Mouse (Mus musculus) MEL (cell line): ENCODE measurements around the gene Akirin2. TPM values are rescaled to one million over a fixed set of nuclear protein-coding genes. Genes with fewer than 3 reads are reported as not detected.
A peak's percentile ranks its signal among the peaks of the same experiment; 100 is the strongest.
"Not testable (repeated sequence)": the region's sequence is repeated elsewhere in the genome, so short reads cannot be mapped to it uniquely, and the experiment has no call there.

ENCODE experiments used
- DNase-seq: peaks from one replicate; pipeline ENCODE4 v3.0.0; 2011; ENCODE audit warnings: low read depth, low spot score
- H3K27ac ChIP-seq: 2 replicates; pipeline ENCODE4 v1.5.1; 2012; ENCODE audit warnings: low read depth, mild to moderate bottlenecking, control low read depth, low read length, moderate library complexity; ENCODE audit not compliant: control insufficient read depth
- H3K27me3 ChIP-seq, 2 experiments: fragments of 150-350 bp in 1 of 2; sonication (generic) in 1 of 2; 2 replicates each; pipeline ENCODE4 v1.6.1; 2012; ENCODE audit warnings: low read length in 2 of 2, mild to moderate bottlenecking in 2 of 2, improper control_type of control experiment in 1 of 2, moderate library complexity in 1 of 2; ENCODE audit not compliant: insufficient read depth in 2 of 2, control insufficient read depth in 1 of 2
- H3K36me3 ChIP-seq, 2 experiments: 2 replicates each; pipeline ENCODE4 v1.6.1; 2012 to 2014; ENCODE audit warnings: low read length in 2 of 2, improper control_type of control experiment in 1 of 2, inconsistent platforms in 1 of 2, mild to moderate bottlenecking in 1 of 2; ENCODE audit not compliant: insufficient read depth in 2 of 2, control insufficient read depth in 1 of 2
- H3K4me1 ChIP-seq, 2 experiments: fragments of 150-350 bp in 1 of 2; sonication (generic) in 1 of 2; 2 replicates each; pipeline ENCODE4 v1.6.1; 2012; ENCODE audit warnings: low read length in 2 of 2, improper control_type of control experiment in 1 of 2, mild to moderate bottlenecking in 1 of 2; ENCODE audit not compliant: insufficient read depth in 2 of 2, control insufficient read depth in 1 of 2
- H3K4me3 ChIP-seq, 2 experiments: fragments of 150-350 bp in 1 of 2; sonication (generic) in 1 of 2; 2 replicates each; pipeline ENCODE4 v1.5.1; 2012; ENCODE audit warnings: low read depth in 2 of 2, low read length in 2 of 2, mild to moderate bottlenecking in 2 of 2, moderate library complexity in 2 of 2, control low read depth in 1 of 2, improper control_type of control experiment in 1 of 2; ENCODE audit not compliant: control insufficient read depth in 1 of 2, insufficient read depth in 1 of 2
- H3K79me2 ChIP-seq: 2 replicates; pipeline ENCODE4 v1.6.1; 2012; ENCODE audit warnings: mild to moderate bottlenecking, low read length, moderate library complexity; ENCODE audit not compliant: control insufficient read depth, poor library complexity, insufficient read depth
- H3K9ac ChIP-seq: 2 replicates; pipeline ENCODE4 v1.6.1; 2012; ENCODE audit warnings: low read depth, mild to moderate bottlenecking, control low read depth, low read length, moderate library complexity; ENCODE audit not compliant: control insufficient read depth, poor library complexity, severe bottlenecking
- H3K9me3 ChIP-seq: fragments of 150-350 bp; sonication (generic); replicated peaks from 2 replicates; pipeline ENCODE4 v1.6.1; 2012; ENCODE audit warnings: mild to moderate bottlenecking, low read length, improper control_type of control experiment, moderate library complexity; ENCODE audit not compliant: insufficient read depth
- BHLHE40 ChIP-seq: IDR thresholded peaks from 2 replicates; pipeline ENCODE4 v1.6.1; 2012; ENCODE audit warnings: low read depth, mild to moderate bottlenecking, inconsistent platforms, low read length, improper control_type of control experiment, borderline replicate concordance
- CHD2 ChIP-seq: IDR thresholded peaks from 2 replicates; pipeline ENCODE4 v1.6.1; 2011; ENCODE audit warnings: low read length, improper control_type of control experiment
- CTCF ChIP-seq, 3 experiments: IDR thresholded peaks in 2 of 3; conservative IDR thresholded peaks in 1 of 3; 2 replicates each; pipeline ENCODE4 v1.5.1; 2011 to 2012; ENCODE audit warnings: low read length in 3 of 3, low read depth in 2 of 3, mild to moderate bottlenecking in 2 of 3, improper control_type of control experiment in 1 of 3, inconsistent platforms in 1 of 3, mixed read lengths in 1 of 3, moderate library complexity in 1 of 3; ENCODE audit not compliant: control insufficient read depth in 1 of 3, insufficient read depth in 1 of 3, poor library complexity in 1 of 3, severe bottlenecking in 1 of 3
- E2F4 ChIP-seq: IDR thresholded peaks from 2 replicates; pipeline ENCODE4 v1.6.1; 2011; ENCODE audit warnings: low read depth, low read length, improper control_type of control experiment, borderline replicate concordance
- JUND ChIP-seq: IDR thresholded peaks from 2 replicates; pipeline ENCODE4 v1.6.1; 2011; ENCODE audit warnings: low read depth, mild to moderate bottlenecking, improper control_type of control experiment, low read length
- MAZ ChIP-seq: IDR thresholded peaks from 2 replicates; pipeline ENCODE4 v1.6.1; 2012; ENCODE audit warnings: low read depth, mild to moderate bottlenecking, inconsistent platforms, low read length, improper control_type of control experiment
- MYC ChIP-seq: IDR thresholded peaks from 2 replicates; pipeline ENCODE4 v1.6.1; 2011; ENCODE audit warnings: low read depth, mild to moderate bottlenecking, low read length, improper control_type of control experiment, moderate library complexity
- NELFE ChIP-seq: IDR thresholded peaks from 2 replicates; pipeline ENCODE4 v1.6.1; 2011; ENCODE audit warnings: low read depth, low read length, improper control_type of control experiment
- POLR2A ChIP-seq, 2 experiments: IDR thresholded peaks; 2 replicates each; pipeline ENCODE4 v1.6.1; 2011 to 2012; ENCODE audit warnings: low read length in 2 of 2, mild to moderate bottlenecking in 2 of 2, control low read depth in 1 of 2, improper control_type of control experiment in 1 of 2, low read depth in 1 of 2, moderate library complexity in 1 of 2; ENCODE audit not compliant: control insufficient read depth in 1 of 2, insufficient read depth in 1 of 2, poor library complexity in 1 of 2
- RAD21 ChIP-seq: IDR thresholded peaks from 2 replicates; pipeline ENCODE4 v1.6.1; 2011; ENCODE audit warnings: mild to moderate bottlenecking, low read depth, low read length, improper control_type of control experiment
- SIN3A ChIP-seq: IDR thresholded peaks from 2 replicates; pipeline ENCODE4 v1.6.1; 2012; ENCODE audit warnings: low read length, improper control_type of control experiment, inconsistent platforms
- TAL1 ChIP-seq: IDR thresholded peaks from 2 replicates; pipeline ENCODE4 v1.6.1; 2012; ENCODE audit warnings: mild to moderate bottlenecking, inconsistent platforms, low read length, moderate library complexity, mixed read lengths
- TCF12 ChIP-seq: IDR thresholded peaks from 2 replicates; pipeline ENCODE4 v1.6.1; 2014; ENCODE audit warnings: low read depth, mild to moderate bottlenecking, inconsistent platforms, low read length, improper control_type of control experiment, moderate library complexity
- USF1 ChIP-seq: IDR thresholded peaks from 2 replicates; pipeline ENCODE4 v1.6.1; 2014; ENCODE audit warnings: low read depth, mild to moderate bottlenecking, inconsistent platforms, low read length, improper control_type of control experiment, moderate library complexity
- ZC3H11A ChIP-seq: IDR thresholded peaks from 2 replicates; pipeline ENCODE4 v1.6.1; 2012; ENCODE audit warnings: low read depth, mild to moderate bottlenecking, inconsistent platforms, low read length, improper control_type of control experiment
- ZNF384 ChIP-seq: IDR thresholded peaks from 2 replicates; pipeline ENCODE4 v1.6.1; 2012; ENCODE audit warnings: low read depth, mild to moderate bottlenecking, inconsistent platforms, low read length, improper control_type of control experiment
- polyA plus RNA-seq, 2 experiments: library from polyadenylated mRNA; stranded (reverse) in 1 of 2; unstranded in 1 of 2; fragments of >175 nt in 1 of 2; fragments of >200 nt in 1 of 2; gene quantifications; 2 replicates each; pipeline versions ENCODE4 v1.2.1 to v1.2.4; 2012; ENCODE audit warnings: low replicate concordance in 2 of 2, low read depth in 1 of 2; ENCODE audit not compliant: insufficient read length in 2 of 2, insufficient read depth in 1 of 2, missing spikeins in 1 of 2
- total RNA-seq: library from RNA; depleted of rRNA; stranded (reverse); fragments of 300-350 nt; gene quantifications from 2 replicates; pipeline ENCODE4 v1.2.3, GENCODE M21; 2012

The Akirin2 gene
- total and polyA plus RNA-seq, 3 experiments, result 23.4 to 45.8 TPM; not detected in 1

DNA sequence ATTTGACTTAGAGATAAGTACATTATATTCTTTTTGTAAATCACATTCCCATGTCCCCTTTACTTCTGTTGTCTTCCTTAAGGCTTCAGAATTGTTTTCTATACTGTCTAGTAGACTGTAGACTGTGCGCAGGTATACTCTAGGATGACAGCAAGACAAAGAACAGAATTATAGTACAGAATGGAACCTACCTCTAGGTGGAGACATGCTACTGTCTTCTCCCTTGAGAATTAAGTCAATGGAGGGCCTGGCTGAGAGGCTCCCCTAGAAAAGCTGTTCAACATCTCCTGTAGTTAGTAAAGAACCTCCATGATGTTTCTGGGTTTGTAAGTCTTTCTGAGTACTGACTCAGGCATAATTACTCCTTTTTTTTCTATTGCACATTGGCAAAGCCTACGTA, 26.3 kb downstream of the Akirin2 start:
- Histone ChIP-seq H3K9ac (no peak overlapping the region), H3K27ac (no peak overlapping the region), H3K27me3 (no peaks in the 10 kb centered on the region), H3K79me2 (no peaks in the 10 kb centered on the region), H3K36me3 (peaks cover 0 to 38% of the 10 kb centered on the region in 2 experiments; a peak in 2 of 4 replicates), H3K4me1 (no peaks in the 10 kb centered on the region), H3K4me3 (no peak overlapping the region), H3K9me3 (no peaks in the 10 kb centered on the region)
- DNase-seq, result no peak
- no peak for TF ChIP-seq TAL1
- TF ChIP-seq ZNF384, result no peak
- TF ChIP-seq MYC, result no peak
- TF ChIP-seq TCF12, result no peak
- TF ChIP-seq CHD2, result no peak
- TF ChIP-seq BHLHE40, result no peak
- no peak for TF ChIP-seq NELFE
- TF ChIP-seq E2F4, result no peak
- TF ChIP-seq CTCF (IDR thresholded peaks at IDR 0.05 in 2 of 3, conservative IDR thresholded peaks at IDR 0.05 in 1 of 3; ENCODE audit: control insufficient read depth in 1 of 3, insufficient read depth in 1 of 3, low read depth in 2 of 3, low read length in 3 of 3, poor library complexity in 1 of 3, severe bottlenecking in 1 of 3), result peak in 1 of 3 experiments; percentile 39; a peak in 2 of 6 replicates
- TF ChIP-seq RAD21, result peak; percentile 28

GRCm38 (mm10) chr4:34579215-34579614, 28.5 kb downstream of the Akirin2 start:
- Histone ChIP-seq H3K27ac (no peak overlapping the region), H3K9me3 (no peaks in the 10 kb centered on the region), H3K9ac (no peak overlapping the region), H3K4me1 (no peaks in the 10 kb centered on the region), H3K36me3 (peaks cover 0 to 23% of the 10 kb centered on the region in 2 experiments; a peak in 2 of 4 replicates), H3K4me3 (no peak overlapping the region), H3K27me3 (no peaks in the 10 kb centered on the region), H3K79me2 (no peaks in the 10 kb centered on the region)
- TF ChIP-seq MAZ (no peak), USF1 (no peak), JUND (no peak), SIN3A (no peak), POLR2A (IDR thresholded peaks at IDR 0.05; ENCODE audit: control insufficient read depth in 1 of 2, insufficient read depth in 1 of 2, low read depth in 1 of 2, low read length in 2 of 2, poor library complexity in 1 of 2) (no peak), MYC (no peak), ZC3H11A (no peak)
- DNase-seq, result no peak

DNA sequence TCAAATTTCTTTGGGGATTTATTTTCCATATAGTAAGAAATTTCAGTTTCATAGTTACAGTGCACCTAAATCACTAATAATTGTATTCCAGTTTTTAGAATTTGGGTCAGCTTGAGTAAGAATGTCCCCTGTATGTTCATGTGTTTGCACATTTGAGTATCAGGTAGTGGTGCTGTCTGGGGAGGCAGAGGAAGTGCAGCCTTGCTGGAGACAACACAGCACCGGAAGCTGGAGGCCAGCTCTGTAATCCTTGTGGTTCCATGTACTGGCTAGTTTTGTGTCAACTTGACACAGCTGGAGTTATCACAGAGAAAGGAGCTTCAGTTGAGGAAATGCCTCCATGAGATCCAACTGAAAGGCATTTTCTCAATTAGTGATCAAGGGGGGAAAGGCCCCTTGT, 30.8 kb downstream of the Akirin2 start:
- H3K9ac ChIP-seq, H3K9me3 ChIP-seq, H3K79me2 ChIP-seq, H3K27me3 ChIP-seq, H3K4me3 ChIP-seq, DNase-seq, H3K4me1 ChIP-seq, H3K27ac ChIP-seq: not testable (repeated sequence)
- H3K36me3 ChIP-seq, result peaks cover 0 to 13% of the 10 kb centered on the region in 2 experiments; a peak in 2 of 4 replicates
